Mouse (Mus musculus): ENCODE measurements around the gene Eme1. TPM values are rescaled to one million over a fixed set of nuclear protein-coding genes. Genes with fewer than 3 reads are reported as not detected.
A peak's percentile ranks its signal among the peaks of the same experiment; 100 is the strongest.

The Eme1 gene
- polyA plus RNA-seq, 1 experiment: 0.17 TPM

DNA sequence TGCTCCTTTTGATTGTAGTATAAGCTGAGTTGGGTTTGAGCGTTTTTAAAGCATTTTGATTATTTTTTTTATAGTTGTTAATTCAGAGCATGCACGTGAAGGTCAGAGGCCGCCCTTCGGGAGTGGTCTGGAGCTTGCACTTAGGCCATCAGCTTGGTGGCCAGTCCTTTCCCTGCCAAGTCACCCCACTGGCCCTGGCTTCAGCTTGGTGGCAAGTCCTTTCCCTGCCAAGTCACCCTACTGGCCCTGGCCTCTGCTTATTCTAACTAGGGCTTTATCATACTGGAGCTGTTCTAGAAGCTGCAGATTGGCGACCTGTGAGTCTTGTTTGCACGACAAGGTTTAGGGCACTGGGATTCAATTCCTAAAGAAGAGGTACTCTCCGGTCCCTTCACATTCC is 28.7 kb upstream of the Eme1 start:
- TF ChIP-seq CTCF (IDR thresholded peaks at IDR 0.05; ENCODE audit: extremely low read depth, insufficient read depth, low read length) (no peak), POLR2A (IDR thresholded peaks at IDR 0.05; ENCODE audit: extremely low read depth, insufficient read depth, low read length) (no peak)
- Histone ChIP-seq H3K4me1 (ENCODE audit: control insufficient read depth, insufficient read depth, low read length) (no peaks in the 10 kb centered on the region), H3K4me3 (ENCODE audit: insufficient read depth, low read length) (no peak overlapping the region), H3K27ac (ENCODE audit: insufficient read depth, low read length) (no peak overlapping the region)

GRCm38 (mm10) chr11:94681640-94682039 is 27.9 kb upstream of the Eme1 start:
- TF ChIP-seq POLR2A (IDR thresholded peaks at IDR 0.05; ENCODE audit: extremely low read depth, insufficient read depth, low read length) (no peak), CTCF (IDR thresholded peaks at IDR 0.05; ENCODE audit: extremely low read depth, insufficient read depth, low read length) (no peak)
- H3K4me1 ChIP-seq (ENCODE audit: control insufficient read depth, insufficient read depth, low read length): no peaks in the 10 kb centered on the region
- no peak overlapping the region for H3K27ac ChIP-seq (ENCODE audit: insufficient read depth, low read length)
- H3K4me3 ChIP-seq (ENCODE audit: insufficient read depth, low read length): no peak overlapping the region

DNA sequence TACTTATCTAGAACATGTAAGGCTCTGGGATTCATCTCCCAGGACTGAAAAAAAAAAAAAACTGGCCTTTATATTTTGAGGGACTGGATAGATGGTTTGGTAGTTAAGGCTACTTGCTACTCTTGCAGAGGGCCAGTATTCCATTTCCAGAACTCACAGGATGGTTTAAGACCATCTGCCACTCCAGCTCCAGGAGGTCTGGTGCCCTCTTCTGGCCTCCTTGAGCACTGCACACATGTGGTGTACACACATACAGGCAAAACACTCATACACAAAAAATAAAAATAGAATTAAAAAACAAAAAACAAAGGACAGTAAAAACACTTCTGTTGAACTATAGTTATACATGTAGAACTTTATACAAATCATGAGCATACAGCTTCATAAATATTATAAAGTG is 26.9 kb upstream of the Eme1 start:
- H3K4me1 ChIP-seq (ENCODE audit: control insufficient read depth, insufficient read depth, low read length): no peaks in the 10 kb centered on the region
- no peak overlapping the region for H3K4me3 ChIP-seq (ENCODE audit: insufficient read depth, low read length)
- TF ChIP-seq CTCF (IDR thresholded peaks at IDR 0.05; ENCODE audit: extremely low read depth, insufficient read depth, low read length): no peak
- TF ChIP-seq POLR2A (IDR thresholded peaks at IDR 0.05; ENCODE audit: extremely low read depth, insufficient read depth, low read length): no peak
- no peak overlapping the region for H3K27ac ChIP-seq (ENCODE audit: insufficient read depth, low read length)

DNA sequence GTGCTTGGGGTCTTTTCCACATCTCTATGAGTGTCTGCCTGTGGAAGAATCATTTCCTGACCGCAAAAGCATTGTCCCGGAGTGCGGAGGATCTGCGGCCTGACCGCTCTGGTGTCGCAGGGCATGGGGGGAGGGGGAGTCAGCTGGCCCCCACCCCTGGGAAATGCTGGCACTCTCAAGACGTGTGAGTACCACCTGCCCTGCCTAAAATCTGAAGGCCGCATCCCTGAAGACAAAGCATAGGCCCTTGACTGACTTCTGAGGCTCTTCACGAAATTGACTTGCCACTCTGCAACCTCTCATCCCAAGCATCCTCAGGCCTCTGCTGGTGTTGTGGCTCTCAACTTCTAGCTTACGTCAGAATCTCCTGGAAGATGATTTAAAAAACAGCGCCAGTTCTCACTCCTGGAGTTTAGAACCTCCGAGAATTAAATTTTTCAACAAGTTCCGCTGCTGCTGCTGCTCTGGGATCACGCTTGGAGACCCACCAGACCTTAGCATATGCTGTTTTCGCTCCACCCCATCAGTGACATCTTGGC is 23.9 kb upstream of the Eme1 start:
- Histone ChIP-seq H3K4me1 (ENCODE audit: control insufficient read depth, insufficient read depth, low read length) (peaks cover 4% of the 10 kb centered on the region; the same call in 1 of the 2 replicates), H3K4me3 (ENCODE audit: insufficient read depth, low read length) (peak overlapping the region; percentile 54), H3K27ac (ENCODE audit: insufficient read depth, low read length) (no peak overlapping the region)
- TF ChIP-seq CTCF (IDR thresholded peaks at IDR 0.05; ENCODE audit: extremely low read depth, insufficient read depth, low read length) (no peak), POLR2A (IDR thresholded peaks at IDR 0.05; ENCODE audit: extremely low read depth, insufficient read depth, low read length) (no peak)

DNA sequence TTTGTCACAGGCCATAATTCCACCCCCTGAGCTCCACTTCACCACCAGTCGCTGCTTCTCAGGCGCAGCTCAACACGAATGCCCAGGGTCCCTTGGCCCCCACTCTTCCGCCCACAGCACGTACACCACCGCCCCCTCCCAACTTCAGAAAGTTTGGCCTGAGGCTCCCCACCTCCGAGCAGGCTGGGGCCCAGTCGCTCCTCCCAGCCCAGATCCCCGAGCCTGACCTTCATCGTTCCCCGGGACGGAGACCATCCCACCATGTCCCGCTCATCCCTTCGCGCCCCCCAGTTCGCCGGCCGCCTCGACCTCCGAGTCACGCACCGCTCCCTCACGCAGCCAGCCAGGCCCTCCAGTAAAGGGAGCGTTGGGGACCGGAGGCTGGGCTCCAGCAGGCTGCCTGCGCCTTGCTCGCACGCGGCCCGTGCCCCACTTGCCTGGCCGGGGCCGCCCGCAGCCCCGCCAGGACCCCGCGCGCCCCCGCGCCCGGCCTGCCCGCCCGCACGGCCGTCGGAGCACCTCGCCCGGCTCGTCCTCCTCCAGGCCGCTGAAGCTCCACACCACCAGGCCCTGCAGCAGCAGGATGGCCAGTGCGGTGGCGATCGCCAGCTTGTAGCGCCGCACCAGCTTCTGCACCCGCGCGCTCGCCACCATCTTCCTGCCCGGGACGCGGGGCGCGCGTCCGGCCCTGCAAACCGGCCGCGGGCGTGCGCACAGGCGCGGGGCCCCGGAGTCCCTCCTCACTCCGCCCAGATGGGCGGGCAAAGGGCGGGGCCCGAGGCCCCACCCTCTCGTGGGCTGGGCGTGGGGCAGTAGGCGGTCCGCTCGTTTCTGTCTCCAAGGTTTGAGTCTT is 23.2 kb upstream of the Eme1 start, which contains the start of gene Xylt2:
Gene Xylt2 (minus strand): TSS at position 762 of the 853 bp plus-strand sequence.
- peak within 1 kb of the TSS; percentile 26; the same call in 1 of the 2 replicates for H3K27ac ChIP-seq (ENCODE audit: insufficient read depth, low read length)
- TF ChIP-seq POLR2A (IDR thresholded peaks at IDR 0.05; ENCODE audit: extremely low read depth, insufficient read depth, low read length): peak; percentile 50
- TF ChIP-seq CTCF (IDR thresholded peaks at IDR 0.05; ENCODE audit: extremely low read depth, insufficient read depth, low read length): no peak

GRCm38 (mm10) chr11:94676308-94676707 is 22.5 kb upstream of the Eme1 start:
- no peak for TF ChIP-seq CTCF (IDR thresholded peaks at IDR 0.05; ENCODE audit: extremely low read depth, insufficient read depth, low read length)
- no peak for TF ChIP-seq POLR2A (IDR thresholded peaks at IDR 0.05; ENCODE audit: extremely low read depth, insufficient read depth, low read length)
- no peak overlapping the region for H3K27ac ChIP-seq (ENCODE audit: insufficient read depth, low read length)

More for the DNA sequence above, 23.2 kb upstream of the Eme1 start, which contains the start of gene Xylt2:
- Histone ChIP-seq H3K4me1 (ENCODE audit: control insufficient read depth, insufficient read depth, low read length) (peaks cover 4% of the 10 kb centered on the region; the same call in 1 of the 2 replicates), H3K4me3 (ENCODE audit: insufficient read depth, low read length) (peak within 1 kb of the TSS; percentile 54)

DNA sequence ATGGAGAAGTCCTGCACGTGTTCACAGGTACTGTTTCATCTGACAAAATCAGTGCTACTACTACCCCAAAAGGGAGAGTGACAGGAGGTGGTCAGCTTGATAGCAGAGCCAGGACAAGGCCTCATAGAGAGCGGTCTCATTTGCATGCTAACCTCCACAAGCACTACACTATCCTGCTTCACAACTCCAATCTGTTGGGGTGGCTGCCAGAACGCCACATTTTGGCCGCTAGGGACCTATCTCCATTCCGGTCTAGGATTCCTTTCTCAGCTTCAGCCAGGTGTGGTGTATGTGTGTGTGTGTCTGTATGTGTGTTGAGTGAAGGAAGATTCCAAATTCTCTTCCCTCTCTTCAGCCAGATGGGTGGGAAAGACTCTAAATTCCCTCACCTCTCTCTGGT is 21.7 kb upstream of the Eme1 start:
- Histone ChIP-seq H3K27ac (ENCODE audit: insufficient read depth, low read length) (no peak overlapping the region), H3K4me3 (ENCODE audit: insufficient read depth, low read length) (no peak overlapping the region), H3K4me1 (ENCODE audit: control insufficient read depth, insufficient read depth, low read length) (peaks cover 4% of the 10 kb centered on the region; the same call in 1 of the 2 replicates)
- TF ChIP-seq CTCF (IDR thresholded peaks at IDR 0.05; ENCODE audit: extremely low read depth, insufficient read depth, low read length) (no peak), POLR2A (IDR thresholded peaks at IDR 0.05; ENCODE audit: extremely low read depth, insufficient read depth, low read length) (no peak)

More at GRCm38 (mm10) chr11:94676308-94676707, 22.5 kb upstream of the Eme1 start:
- peaks cover 4% of the 10 kb centered on the region; the same call in 1 of the 2 replicates for H3K4me1 ChIP-seq (ENCODE audit: control insufficient read depth, insufficient read depth, low read length)
- peak overlapping the region; percentile 54 for H3K4me3 ChIP-seq (ENCODE audit: insufficient read depth, low read length)

DNA sequence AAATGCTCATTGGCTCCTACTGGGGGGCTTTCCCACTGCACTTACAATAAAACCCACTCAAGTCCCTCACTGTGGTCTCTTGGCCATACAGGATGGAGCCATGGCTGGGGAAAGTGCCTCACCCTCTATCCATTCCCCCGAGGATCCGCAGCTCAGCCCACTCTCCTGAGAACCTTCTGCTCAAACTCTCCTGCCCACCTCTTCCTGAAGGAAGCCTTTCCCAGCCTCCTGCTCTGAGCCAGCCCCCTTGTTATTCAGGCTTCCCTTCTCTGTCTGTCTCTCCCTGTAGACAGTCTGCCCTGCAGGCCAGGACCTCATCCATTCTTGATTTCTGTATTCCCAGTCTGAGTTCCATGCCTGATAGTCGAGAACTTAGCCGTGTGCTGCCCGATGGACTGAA is 21.2 kb upstream of the Eme1 start:
- TF ChIP-seq CTCF (IDR thresholded peaks at IDR 0.05; ENCODE audit: extremely low read depth, insufficient read depth, low read length): no peak
- no peak for TF ChIP-seq POLR2A (IDR thresholded peaks at IDR 0.05; ENCODE audit: extremely low read depth, insufficient read depth, low read length)
- Histone ChIP-seq H3K4me1 (ENCODE audit: control insufficient read depth, insufficient read depth, low read length) (peaks cover 4% of the 10 kb centered on the region; the same call in 1 of the 2 replicates), H3K4me3 (ENCODE audit: insufficient read depth, low read length) (no peak overlapping the region), H3K27ac (ENCODE audit: insufficient read depth, low read length) (no peak overlapping the region)

DNA sequence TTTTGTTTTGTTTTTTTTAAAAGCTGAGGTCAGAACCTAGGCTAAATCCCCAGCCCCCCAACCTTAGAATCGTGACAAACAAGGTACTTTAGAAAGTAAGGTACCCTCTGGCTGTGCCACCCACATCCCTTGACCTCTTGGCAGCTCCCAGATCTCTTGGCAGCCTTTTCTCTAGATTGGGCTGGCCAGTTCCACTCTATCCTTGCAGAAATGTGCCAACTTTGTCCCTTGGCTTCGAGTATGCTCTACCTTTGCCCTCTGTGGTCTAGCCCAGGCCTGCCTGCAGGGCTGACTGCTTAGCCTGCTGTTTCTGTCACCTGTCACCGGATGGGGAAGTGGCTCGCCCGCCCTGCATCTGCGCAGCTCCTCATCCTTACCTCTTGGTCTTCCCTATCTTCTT is 11.5 kb upstream of the Eme1 start:
- TF ChIP-seq CTCF (IDR thresholded peaks at IDR 0.05; ENCODE audit: extremely low read depth, insufficient read depth, low read length): no peak
- TF ChIP-seq POLR2A (IDR thresholded peaks at IDR 0.05; ENCODE audit: extremely low read depth, insufficient read depth, low read length): no peak
- H3K27ac ChIP-seq (ENCODE audit: insufficient read depth, low read length): no peak overlapping the region
- no peaks in the 10 kb centered on the region for H3K4me1 ChIP-seq (ENCODE audit: control insufficient read depth, insufficient read depth, low read length)
- H3K4me3 ChIP-seq (ENCODE audit: insufficient read depth, low read length): no peak overlapping the region
